Mouse (Mus musculus) ES-Bruce4 (cell line): ENCODE results near the gene Srgap1. TPM values are rescaled to one million over a fixed set of nuclear protein-coding genes. Genes with fewer than 3 reads are reported as not detected.

Source experiments
- H3K27ac ChIP-seq: 2 replicates; pipeline ENCODE4 v1.5.1; 2012; ENCODE audit warnings: low read length, inconsistent platforms; ENCODE audit not compliant: insufficient read depth
- H3K27me3 ChIP-seq: 2 replicates; pipeline ENCODE4 v1.6.1; 2012; ENCODE audit warnings: mild to moderate bottlenecking, low read length, inconsistent platforms; ENCODE audit not compliant: control insufficient read depth, poor library complexity, insufficient read depth, severe bottlenecking
- H3K36me3 ChIP-seq: 2 replicates; pipeline ENCODE4 v1.6.1; 2012; ENCODE audit warnings: inconsistent platforms, mild to moderate bottlenecking, low read length, moderate library complexity; ENCODE audit not compliant: control insufficient read depth, poor library complexity, insufficient read depth, severe bottlenecking
- H3K4me1 ChIP-seq: one replicate; pipeline ENCODE4 v1.8.1; 2011; ENCODE audit warnings: low read length; ENCODE audit not compliant: control insufficient read depth, insufficient read depth
- H3K4me3 ChIP-seq: 2 replicates; pipeline ENCODE4 v1.5.1; 2011; ENCODE audit warnings: low read depth, mild to moderate bottlenecking, low read length
- H3K9ac ChIP-seq: 2 replicates; pipeline ENCODE4 v1.6.1; 2012; ENCODE audit warnings: low read depth, mild to moderate bottlenecking, inconsistent platforms; ENCODE audit not compliant: poor library complexity, severe bottlenecking
- H3K9me3 ChIP-seq: replicated peaks from 2 replicates; pipeline ENCODE4 v1.6.1; 2012; ENCODE audit warnings: mild to moderate bottlenecking, low read length, inconsistent platforms; ENCODE audit not compliant: control insufficient read depth, poor library complexity, insufficient read depth, severe bottlenecking
- CTCF ChIP-seq: IDR thresholded peaks from one replicate; pipeline ENCODE4 v1.8.1; 2011; ENCODE audit warnings: low read depth, low read length
- EP300 ChIP-seq: IDR thresholded peaks from 2 replicates; pipeline ENCODE4 v1.6.1; 2011; ENCODE audit warnings: low read depth, low read length; ENCODE audit not compliant: insufficient read depth
- POLR2A ChIP-seq: IDR thresholded peaks from one replicate; pipeline ENCODE4 v1.8.1; 2011; ENCODE audit warnings: low read length; ENCODE audit not compliant: insufficient read depth
- polyA plus RNA-seq: library from polyadenylated mRNA; stranded (reverse); fragments of >200 nt; gene quantifications from 2 replicates; pipeline ENCODE4 v1.2.4, GENCODE M21; 2011; ENCODE audit warnings: low read depth; ENCODE audit not compliant: missing spikeins, insufficient read depth, insufficient read length

The Srgap1 gene
- polyA plus RNA-seq, 1 experiment, result 8.0 TPM

DNA sequence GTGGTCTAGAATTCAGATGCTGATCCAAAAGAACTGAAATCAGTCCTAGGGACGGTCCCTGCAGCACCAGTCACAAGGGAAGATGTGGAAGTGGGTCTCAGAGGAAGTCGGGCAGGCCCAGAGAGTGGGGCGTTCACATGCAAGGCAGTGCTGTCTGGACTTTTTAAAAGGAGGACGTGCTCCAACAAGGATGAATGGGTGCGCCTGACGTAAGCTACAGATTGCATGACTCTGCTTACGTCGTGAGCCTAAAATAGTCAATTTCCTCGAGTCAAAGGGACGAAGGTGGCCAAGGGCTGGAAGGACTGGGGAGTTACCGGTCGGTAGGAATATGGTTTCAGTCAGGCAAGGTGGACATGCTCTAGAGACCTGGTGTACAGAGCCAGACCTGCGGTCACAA, 247.1 kb downstream of the Srgap1 start:
- Histone ChIP-seq H3K27ac (no peak overlapping the region), H3K9me3 (peaks cover 2% of the 10 kb centered on the region), H3K4me1 (no peaks in the 10 kb centered on the region), H3K36me3 (no peaks in the 10 kb centered on the region), H3K9ac (no peak overlapping the region), H3K27me3 (no peaks in the 10 kb centered on the region), H3K4me3 (no peak overlapping the region)
- TF ChIP-seq CTCF (no peak), POLR2A (no peak), EP300 (no peak)

DNA sequence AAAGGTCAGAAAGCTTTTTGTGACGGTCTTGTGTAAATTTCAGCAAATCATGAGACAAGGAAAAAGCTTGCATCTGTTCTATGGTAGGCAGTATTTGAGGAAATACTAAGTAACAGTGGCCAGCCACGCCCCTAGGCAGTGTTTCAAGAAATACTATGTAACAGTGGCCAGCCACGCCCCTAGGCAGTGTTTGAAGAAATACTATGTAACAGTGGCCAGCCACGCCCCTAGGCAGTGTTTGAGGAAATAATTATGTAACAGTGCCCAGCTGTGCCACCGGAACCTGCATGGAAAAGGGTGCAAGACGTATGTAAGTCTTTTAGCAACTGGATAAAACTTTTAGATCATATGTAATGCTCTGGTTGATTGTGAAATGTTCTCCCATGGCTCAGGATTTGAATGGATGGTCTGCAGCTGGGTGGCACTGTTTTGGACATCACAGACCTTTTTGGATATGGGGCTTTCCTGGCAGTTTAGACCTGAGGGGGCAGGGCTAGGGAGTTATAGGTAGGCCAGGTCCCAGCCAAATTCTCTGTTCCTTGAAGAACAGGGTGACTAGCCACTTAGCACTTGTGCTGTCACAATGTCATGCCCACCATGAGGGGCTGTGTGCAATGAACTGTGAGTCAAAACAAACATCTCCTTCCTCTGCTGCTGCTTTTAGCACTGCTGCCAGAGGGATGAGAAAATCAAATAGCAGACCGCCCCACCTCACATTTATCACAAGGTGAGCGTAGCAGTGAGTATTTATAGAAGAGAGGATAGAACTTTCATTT, 250.9 kb downstream of the Srgap1 start:
- no peaks in the 10 kb centered on the region for H3K27me3 ChIP-seq
- peaks cover 2% of the 10 kb centered on the region for H3K9me3 ChIP-seq
- H3K4me3 ChIP-seq, result no peak overlapping the region
- no peak overlapping the region for H3K9ac ChIP-seq
- no peak for TF ChIP-seq CTCF
- TF ChIP-seq POLR2A, result no peak
- no peak for TF ChIP-seq EP300
- no peaks in the 10 kb centered on the region for H3K36me3 ChIP-seq
- no peak overlapping the region for H3K27ac ChIP-seq
- H3K4me1 ChIP-seq, result no peaks in the 10 kb centered on the region

DNA sequence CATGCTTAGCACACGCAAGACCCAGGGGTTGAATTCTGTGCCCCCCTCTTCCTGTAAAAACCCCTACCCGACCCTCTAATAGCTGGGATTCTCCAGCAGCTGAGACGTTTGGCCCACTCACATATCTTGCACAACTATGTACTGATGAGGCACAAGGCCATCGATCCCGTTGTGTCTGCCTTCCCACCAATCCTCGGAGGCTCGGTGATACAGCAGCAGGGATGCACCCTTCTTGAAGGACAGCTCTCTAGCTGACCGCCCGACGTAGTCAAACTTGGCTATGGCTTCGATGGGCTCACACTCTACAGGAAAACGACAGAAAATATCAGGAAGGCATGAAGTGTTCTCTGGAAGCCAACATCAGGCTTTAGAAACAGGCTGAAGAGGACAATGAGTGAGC, 252.6 kb downstream of the Srgap1 start:
- Histone ChIP-seq H3K9ac (no peak overlapping the region), H3K36me3 (no peaks in the 10 kb centered on the region), H3K4me1 (no peaks in the 10 kb centered on the region), H3K27ac (no peak overlapping the region), H3K9me3 (peaks cover 2% of the 10 kb centered on the region), H3K4me3 (no peak overlapping the region), H3K27me3 (no peaks in the 10 kb centered on the region)
- no peak for TF ChIP-seq EP300
- TF ChIP-seq CTCF, result no peak
- no peak for TF ChIP-seq POLR2A

DNA sequence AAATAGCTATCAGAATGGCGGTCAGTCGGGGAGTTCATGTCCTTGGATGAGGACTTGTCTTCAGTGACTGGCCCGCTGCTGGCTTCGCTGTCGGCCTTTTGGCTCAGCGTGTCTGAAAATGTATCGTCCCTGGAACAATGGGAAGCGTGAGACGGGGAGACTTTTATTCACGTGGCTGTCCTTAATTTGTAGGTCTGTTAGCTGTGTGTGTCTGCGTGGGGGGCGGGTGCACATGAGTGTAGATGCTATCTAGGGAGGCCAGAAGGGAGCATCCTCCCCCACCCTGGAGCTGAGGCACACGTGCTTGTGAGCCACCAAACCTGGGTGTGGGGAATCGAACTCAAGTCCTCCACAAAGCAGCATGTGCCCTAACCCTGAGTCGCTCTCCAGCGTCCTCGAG, 254.5 kb downstream of the Srgap1 start:
- H3K9me3 ChIP-seq, result peaks cover 2% of the 10 kb centered on the region
- no peak overlapping the region for H3K27ac ChIP-seq
- no peak overlapping the region for H3K9ac ChIP-seq
- no peaks in the 10 kb centered on the region for H3K36me3 ChIP-seq
- no peaks in the 10 kb centered on the region for H3K4me1 ChIP-seq
- H3K27me3 ChIP-seq, result no peaks in the 10 kb centered on the region
- H3K4me3 ChIP-seq, result no peak overlapping the region
- no peak for TF ChIP-seq EP300
- no peak for TF ChIP-seq POLR2A
- no peak for TF ChIP-seq CTCF

DNA sequence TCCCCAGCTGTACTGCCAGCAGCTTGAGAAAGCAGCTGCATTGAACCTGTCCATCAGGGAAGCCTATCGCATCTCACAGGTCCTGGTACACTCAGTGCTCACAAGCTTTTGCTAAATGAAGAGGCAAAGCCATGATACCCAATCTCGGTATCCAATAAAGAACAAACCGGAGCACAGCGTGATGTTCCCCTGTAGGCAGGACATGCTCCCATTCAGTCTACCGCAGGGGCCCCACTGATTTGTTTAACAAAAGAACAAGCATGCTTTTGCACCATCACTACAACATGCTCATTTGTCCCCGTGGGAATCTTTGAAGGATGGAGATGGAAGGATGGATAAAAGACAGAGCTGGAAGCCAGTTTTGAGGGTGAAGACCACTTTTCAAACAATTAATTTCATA, 257.0 kb downstream of the Srgap1 start:
- H3K9ac ChIP-seq, result no peak overlapping the region
- H3K27ac ChIP-seq, result no peak overlapping the region

DNA sequence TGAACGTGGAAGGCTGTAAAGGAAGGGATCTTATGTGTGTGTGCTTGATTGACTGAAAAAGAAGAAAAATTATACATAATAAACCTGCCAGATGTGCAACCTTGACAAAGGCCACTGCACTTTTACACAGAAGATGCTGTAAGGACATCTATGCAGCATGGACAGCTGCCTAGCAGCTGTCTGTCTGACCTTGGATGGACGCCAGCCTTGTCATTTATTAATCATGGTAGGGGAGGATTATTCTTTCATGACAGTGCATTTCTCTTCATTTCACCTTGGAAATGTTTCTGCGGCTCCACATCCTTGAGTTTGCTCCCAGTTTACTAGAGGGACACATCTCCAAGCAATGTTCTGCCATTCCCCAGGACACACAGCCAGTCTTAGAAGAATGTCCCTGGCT, 258.6 kb downstream of the Srgap1 start:
- Histone ChIP-seq H3K9ac (no peak overlapping the region), H3K36me3 (no peaks in the 10 kb centered on the region), H3K9me3 (no peaks in the 10 kb centered on the region), H3K27me3 (no peaks in the 10 kb centered on the region), H3K4me1 (no peaks in the 10 kb centered on the region), H3K27ac (no peak overlapping the region), H3K4me3 (no peak overlapping the region)
- TF ChIP-seq EP300 (no peak), POLR2A (no peak), CTCF (no peak)

More for the DNA sequence above, 257.0 kb downstream of the Srgap1 start:
- TF ChIP-seq POLR2A, result no peak
- no peak for TF ChIP-seq CTCF
- no peak for TF ChIP-seq EP300
- no peak overlapping the region for H3K4me3 ChIP-seq
- H3K9me3 ChIP-seq, result no peaks in the 10 kb centered on the region
- no peaks in the 10 kb centered on the region for H3K4me1 ChIP-seq
- H3K27me3 ChIP-seq, result no peaks in the 10 kb centered on the region
- no peaks in the 10 kb centered on the region for H3K36me3 ChIP-seq
